Mouse (Mus musculus): Measurements from ENCODE around the gene Rsrp1.
"Not testable (repeated sequence)": the region's sequence is repeated elsewhere in the genome, so short reads cannot be mapped to it uniquely, and the experiment has no call there.

Rsrp1 gene

GRCm38 (mm10) chr4:134923258-134924018 lies at the start of gene Rsrp1:
TSS of gene Rsrp1 (plus strand) at chr4:134923592.
- in situ Hi-C loops (cut with MboI, MseI): no loop called here

- in situ Hi-C loops (cut with MboI, MseI): no loop called here
Observed at GRCm38 (mm10) chr4:134876171-134876570, 47.2 kb upstream of the Rsrp1 start.

GRCm38 (mm10) chr4:134879410-134879981 lies 43.9 kb upstream of the Rsrp1 start:
- in situ Hi-C loops (cut with MboI, MseI): no loop called here

GRCm38 (mm10) chr4:134880041-134880440 lies 43.4 kb upstream of the Rsrp1 start:
- in situ Hi-C loops (cut with MboI, MseI): no loop called here

- in situ Hi-C loops (cut with MboI, MseI): no loop called here
Observed at GRCm38 (mm10) chr4:134883266-134883665, 40.1 kb upstream of the Rsrp1 start.

GRCm38 (mm10) chr4:134883808-134884207 lies 39.6 kb upstream of the Rsrp1 start:
- in situ Hi-C loops (cut with MboI, MseI): no loop called here

- in situ Hi-C loops (cut with MboI, MseI): no loop called here
Observed at GRCm38 (mm10) chr4:134884364-134884763, 39.0 kb upstream of the Rsrp1 start.

GRCm38 (mm10) chr4:134892096-134892495 lies 31.3 kb upstream of the Rsrp1 start:
- in situ Hi-C loops (cut with MboI, MseI): loop anchor here (10.0 kb wide), 1 partner anchor 247 kb away; no protein-coding TSS in a partner anchor

- in situ Hi-C loops (cut with MboI, MseI): loop anchor here (10.0 kb wide), 1 partner anchor 252 kb away; no protein-coding TSS in a partner anchor
Observed at GRCm38 (mm10) chr4:134897256-134897655, 26.1 kb upstream of the Rsrp1 start.

- in situ Hi-C loops (cut with MboI, MseI): no loop called here
Observed at GRCm38 (mm10) chr4:134901126-134901525, 22.3 kb upstream of the Rsrp1 start.

GRCm38 (mm10) chr4:134903046-134903445 lies 20.3 kb upstream of the Rsrp1 start:
- in situ Hi-C loops (cut with MboI, MseI): no loop called here

- in situ Hi-C loops (cut with MboI, MseI): not testable (repeated sequence)
Observed at GRCm38 (mm10) chr4:134911406-134911805, 12.0 kb upstream of the Rsrp1 start.

- in situ Hi-C loops (cut with MboI, MseI): no loop called here
Observed at GRCm38 (mm10) chr4:134913413-134913812, 10.0 kb upstream of the Rsrp1 start.

- in situ Hi-C loops (cut with MboI, MseI): no loop called here
Observed at GRCm38 (mm10) chr4:134914122-134914863, 9.1 kb upstream of the Rsrp1 start.

GRCm38 (mm10) chr4:134914864-134915209 lies 8.6 kb upstream of the Rsrp1 start, which contains the start of gene Tmem50a:
TSS of gene Tmem50a (minus strand) at chr4:134915024.
- in situ Hi-C loops (cut with MboI, MseI): loop anchor here (5.0 kb wide), 1 partner anchor 808 kb away; no protein-coding TSS in a partner anchor

- in situ Hi-C loops (cut with MboI, MseI): loop anchor here (5.0 kb wide), 1 partner anchor 808 kb away; no protein-coding TSS in a partner anchor
Observed at GRCm38 (mm10) chr4:134915223-134916050, 8.0 kb upstream of the Rsrp1 start.

- in situ Hi-C loops (cut with MboI, MseI): loop anchor here (5.0 kb wide), 1 partner anchor 810 kb away; no protein-coding TSS in a partner anchor
Observed at GRCm38 (mm10) chr4:134917194-134917593, 6.2 kb upstream of the Rsrp1 start.

- in situ Hi-C loops (cut with MboI, MseI): loop anchor here (5.0 kb wide), 1 partner anchor 811 kb away; no protein-coding TSS in a partner anchor
Observed at GRCm38 (mm10) chr4:134918381-134918780, 5.0 kb upstream of the Rsrp1 start.

GRCm38 (mm10) chr4:134919733-134920540 lies 3.5 kb upstream of the Rsrp1 start:
- in situ Hi-C loops (cut with MboI, MseI): loop anchor here (5.0 kb wide), 1 partner anchor 813 kb away; no protein-coding TSS in a partner anchor

GRCm38 (mm10) chr4:134920631-134921030 lies 2.8 kb upstream of the Rsrp1 start:
- in situ Hi-C loops (cut with MboI, MseI): no loop called here

All from T-helper 1 cell (primary cell).